Mouse (Mus musculus) brain, embryonic 14.5 days (tissue): ENCODE measurements around the gene Cdh13.

Experiments used
- CTCF ChIP-seq: fragments of 200-500 bp; IDR thresholded peaks from 2 replicates; pipeline ENCODE4 v1.5.1; 2012; ENCODE audit warnings: inconsistent platforms, mild to moderate bottlenecking, moderate library complexity, borderline replicate concordance; ENCODE audit not compliant: insufficient read depth, insufficient read length; ENCODE audit errors: extremely low read depth
- POLR2A ChIP-seq: fragments of 200-500 bp; IDR thresholded peaks from 2 replicates; pipeline ENCODE4 v1.6.1; 2012; ENCODE audit warnings: mild to moderate bottlenecking, inconsistent platforms, borderline replicate concordance; ENCODE audit not compliant: poor library complexity, insufficient read depth, insufficient read length, severe bottlenecking; ENCODE audit errors: extremely low read depth

DNA sequence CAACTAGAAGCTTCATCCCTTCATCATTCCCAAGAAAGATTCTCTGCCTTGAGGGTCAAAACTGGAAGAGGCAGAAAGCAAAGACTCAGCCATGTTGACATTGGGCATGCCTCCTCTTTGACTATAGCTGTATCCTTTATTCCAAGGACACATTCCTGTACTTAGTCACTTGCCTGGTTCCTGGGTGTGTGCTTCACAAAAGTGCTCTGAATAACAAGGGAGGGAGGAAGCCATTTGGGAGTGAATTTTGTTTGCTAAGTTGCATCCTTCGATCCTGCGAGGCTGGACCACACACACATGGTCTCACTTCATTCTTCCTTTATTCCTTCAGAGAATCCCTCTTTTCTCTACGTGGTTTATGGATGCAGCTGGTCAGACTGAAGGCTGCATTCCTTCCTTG is 125.9 kb downstream of the Cdh13 start:
- TF ChIP-seq CTCF (no peak), POLR2A (no peak)
